Mouse (Mus musculus): ENCODE measurements at regions not wholly inside any gene's neighbourhood (a gene's known extent, or its start where the extent isn't known, plus 50 kb on each side); places are given as distances from the start of the nearest gene placed in this dataset.

- in situ Hi-C loops (cut with MboI, MseI), result no loop called here
These were observed 106.0 kb upstream of the Col1a2 start for GRCm38 (mm10) chr6:4398599-4398980.

- in situ Hi-C loops (cut with MboI, MseI), result no loop called here
These were observed 99.3 kb upstream of the Col1a2 start for GRCm38 (mm10) chr6:4405301-4405700.

- in situ Hi-C loops (cut with MboI, MseI), result no loop called here
These were observed 96.9 kb upstream of the Col1a2 start for GRCm38 (mm10) chr6:4407748-4408147.

- in situ Hi-C loops (cut with MboI, MseI), result loop anchor here (10.0 kb wide), 1 partner anchor 692 kb away; no protein-coding TSS in a partner anchor
These were observed 91.4 kb upstream of the Col1a2 start for GRCm38 (mm10) chr6:4413201-4413600.

GRCm38 (mm10) chr6:4414166-4414565 is 90.4 kb upstream of the Col1a2 start:
- in situ Hi-C loops (cut with MboI, MseI), result loop anchor here (10.0 kb wide), 1 partner anchor 691 kb away; no protein-coding TSS in a partner anchor

GRCm38 (mm10) chr6:4415206-4415605 is 89.4 kb upstream of the Col1a2 start:
- in situ Hi-C loops (cut with MboI, MseI), result loop anchor here (10.0 kb wide), 1 partner anchor 690 kb away; no protein-coding TSS in a partner anchor

GRCm38 (mm10) chr6:4417247-4417709 is 87.3 kb upstream of the Col1a2 start:
- in situ Hi-C loops (cut with MboI, MseI), result loop anchor here (10.0 kb wide), 1 partner anchor 688 kb away; no protein-coding TSS in a partner anchor

- in situ Hi-C loops (cut with MboI, MseI), result loop anchor here (10.0 kb wide), 1 partner anchor 686 kb away; no protein-coding TSS in a partner anchor
These were observed 86.2 kb upstream of the Col1a2 start for GRCm38 (mm10) chr6:4418376-4418775.

- in situ Hi-C loops (cut with MboI, MseI), result loop anchor here (10.0 kb wide), 1 partner anchor 686 kb away; no protein-coding TSS in a partner anchor
These were observed 85.7 kb upstream of the Col1a2 start for GRCm38 (mm10) chr6:4418941-4419351.

- in situ Hi-C loops (cut with MboI, MseI), result no loop called here
These were observed 83.1 kb upstream of the Col1a2 start for GRCm38 (mm10) chr6:4421466-4421865.

GRCm38 (mm10) chr6:4427122-4427521 is 77.5 kb upstream of the Col1a2 start:
- in situ Hi-C loops (cut with MboI, MseI), result no loop called here

GRCm38 (mm10) chr6:4430704-4431310 is 73.8 kb upstream of the Col1a2 start:
- in situ Hi-C loops (cut with MboI, MseI), result no loop called here

- in situ Hi-C loops (cut with MboI, MseI), result no loop called here
These were observed 72.4 kb upstream of the Col1a2 start for GRCm38 (mm10) chr6:4432192-4432591.

- in situ Hi-C loops (cut with MboI, MseI), result no loop called here
These were observed 68.2 kb upstream of the Col1a2 start for GRCm38 (mm10) chr6:4436439-4436838.

- in situ Hi-C loops (cut with MboI, MseI), result no loop called here
These were observed 67.7 kb upstream of the Col1a2 start for GRCm38 (mm10) chr6:4436874-4437273.

- in situ Hi-C loops (cut with MboI, MseI), result no loop called here
These were observed 62.9 kb upstream of the Col1a2 start for GRCm38 (mm10) chr6:4441618-4442167.

- in situ Hi-C loops (cut with MboI, MseI), result no loop called here
These were observed 58.7 kb upstream of the Col1a2 start for GRCm38 (mm10) chr6:4445906-4446305.

GRCm38 (mm10) chr6:4451227-4451626 is 53.4 kb upstream of the Col1a2 start:
- in situ Hi-C loops (cut with MboI, MseI), result no loop called here
